In the genomic region with DNA sequence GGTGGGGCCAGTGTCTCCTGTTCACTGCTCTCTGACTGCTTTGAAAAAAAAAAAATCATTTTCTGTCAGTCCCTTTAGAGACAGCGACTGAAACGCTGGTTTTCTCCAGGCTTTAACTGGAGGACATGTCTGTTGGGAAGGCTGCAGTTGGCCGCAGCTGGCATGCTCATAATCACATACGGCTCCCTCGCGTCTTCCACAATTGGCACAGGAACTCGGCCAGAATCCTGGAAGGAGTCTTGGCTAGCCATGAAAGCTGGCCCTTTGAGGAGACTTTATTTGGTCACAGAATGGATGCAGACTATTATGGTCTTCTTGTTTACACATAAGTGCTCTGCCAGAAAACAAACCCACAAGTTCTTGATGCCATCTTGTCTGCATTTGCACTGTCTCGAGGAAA, we compare ENCODE assay signal across 11 mouse cellular contexts.
A peak's percentile ranks its signal among the peaks of the same experiment; 100 is the strongest.
DNase-seq lines count a peak whose midpoint lies in the region; ATAC-seq lines count a peak whose summit lies in the region.
"Had no signal": no experiment of that assay in that cellular context is flagged by ENCODE, and none has a peak within 500 bp of the region (broad histone marks: within the 10 kb centered on the region; RNA-seq: fewer than 3 reads in every experiment).

No protein-coding gene starts in this region.

- no peaks in the 10 kb centered on the region for H3K4me1 ChIP-seq in hindbrain, embryonic 14.5 days (replicated peaks; ENCODE audit: control insufficient read depth, insufficient read depth, low read length)
- no peaks in the 10 kb centered on the region for H3K4me1 ChIP-seq in hindbrain, embryonic 11.5 days (replicated peaks; ENCODE audit: control insufficient read depth, insufficient read depth, low read length)
- H3K4me1 ChIP-seq in embryonic facial prominence, embryonic 15.5 days = no peaks in the 10 kb centered on the region
- H3K4me1 ChIP-seq: heart, embryonic 15.5 days had no signal

- no peaks in the 10 kb centered on the region for H3K9me3 ChIP-seq in hindbrain, embryonic 14.5 days (ENCODE audit: control insufficient read depth, low read length)
- H3K9me3 ChIP-seq in hindbrain, embryonic 11.5 days (ENCODE audit: control insufficient read depth, low read length) = no peaks in the 10 kb centered on the region
- H3K9me3 ChIP-seq in embryonic facial prominence, embryonic 15.5 days (replicated peaks) = no peaks in the 10 kb centered on the region
- H3K9me3 ChIP-seq: heart, embryonic 15.5 days had no signal

- H3K4me2 ChIP-seq in hindbrain, embryonic 14.5 days (replicated peaks) = no peak overlapping the region
- H3K4me2 ChIP-seq in hindbrain, embryonic 11.5 days (replicated peaks; ENCODE audit: low read depth, low read length) = no peak overlapping the region
- no peak overlapping the region for H3K4me2 ChIP-seq in embryonic facial prominence, embryonic 15.5 days (replicated peaks)
- H3K4me2 ChIP-seq: heart, embryonic 15.5 days had no signal

- no peaks in the 10 kb centered on the region for H3K27me3 ChIP-seq in hindbrain, embryonic 14.5 days (ENCODE audit: control insufficient read depth, insufficient read depth, low read length)
- H3K27me3 ChIP-seq in hindbrain, embryonic 11.5 days (ENCODE audit: control insufficient read depth, insufficient read depth, low read length) = no peaks in the 10 kb centered on the region
- no peaks in the 10 kb centered on the region for H3K27me3 ChIP-seq in embryonic facial prominence, embryonic 15.5 days
- H3K27me3 ChIP-seq: heart, embryonic 15.5 days had no signal

- peak; percentile 56 for DNase-seq in hindbrain, embryonic 14.5 days (ENCODE audit: low spot score)
- DNase-seq in hindbrain, embryonic 11.5 days (ENCODE audit: low spot score) = no peak
- peak; percentile 5 for DNase-seq in cerebellum, adult 9-11 months
- DNase-seq in right cerebral cortex, adult 18-20 months = peak; percentile 55
- DNase-seq in gastrocnemius, postnatal 14 days = no peak
- no peak for DNase-seq in heart, postnatal 14 days
- DNase-seq: thymus, postnatal 36 days had no signal

- H3K4me3 ChIP-seq in hindbrain, embryonic 14.5 days (replicated peaks; ENCODE audit: low read length) = no peak overlapping the region
- H3K4me3 ChIP-seq in hindbrain, embryonic 11.5 days (ENCODE audit: low read depth, low read length) = no peak overlapping the region
- no peak overlapping the region for H3K4me3 ChIP-seq in embryonic facial prominence, embryonic 15.5 days (replicated peaks)
- H3K4me3 ChIP-seq: heart, embryonic 15.5 days; layer of hippocampus, adult 2 months had no signal

- H3K9ac ChIP-seq in hindbrain, embryonic 14.5 days = no peak overlapping the region
- H3K9ac ChIP-seq in hindbrain, embryonic 11.5 days (ENCODE audit: low read depth, low read length) = no peak overlapping the region
- H3K9ac ChIP-seq in embryonic facial prominence, embryonic 15.5 days = no peak overlapping the region
- H3K9ac ChIP-seq: heart, embryonic 15.5 days had no signal

- no peaks in the 10 kb centered on the region for H3K36me3 ChIP-seq in hindbrain, embryonic 14.5 days (replicated peaks; ENCODE audit: control insufficient read depth, insufficient read depth)
- no peaks in the 10 kb centered on the region for H3K36me3 ChIP-seq in hindbrain, embryonic 11.5 days (ENCODE audit: control insufficient read depth, insufficient read depth, low read length)
- no peaks in the 10 kb centered on the region for H3K36me3 ChIP-seq in embryonic facial prominence, embryonic 15.5 days
- H3K36me3 ChIP-seq: heart, embryonic 15.5 days had no signal

- 61% methylated on average over 8 of the region's 8 CpGs for WGBS in hindbrain, embryonic 14.5 days
- 85% methylated on average over 8 of the region's 8 CpGs for WGBS in hindbrain, embryonic 11.5 days
- 55% methylated on average over 8 of the region's 8 CpGs for WGBS in embryonic facial prominence, embryonic 15.5 days

- intact Hi-C loops in gastrocnemius, postnatal 14 days (cut with DNase I; ENCODE audit: low total_unique reads) = no loop called here
- intact Hi-C loops in heart, postnatal 14 days (cut with DNase I) = no loop called here

- no peak overlapping the region for H3K27ac ChIP-seq in hindbrain, embryonic 14.5 days
- no peak overlapping the region for H3K27ac ChIP-seq in hindbrain, embryonic 11.5 days (ENCODE audit: low read depth, low read length)
- no peak overlapping the region for H3K27ac ChIP-seq in embryonic facial prominence, embryonic 15.5 days (replicated peaks)
- H3K27ac ChIP-seq: heart, embryonic 15.5 days; layer of hippocampus, adult 2 months had no signal

- no peak for ATAC-seq in hindbrain, embryonic 14.5 days (ENCODE audit: low FRiP score)
- no peak for ATAC-seq in hindbrain, embryonic 11.5 days (ENCODE audit: low FRiP score)
- ATAC-seq in embryonic facial prominence, embryonic 15.5 days (ENCODE audit: insufficient number of reproducible peaks, low FRiP score, low TSS enrichment, low read depth) = peak; percentile 39; the same call in 1 of the 2 replicates
- ATAC-seq: intestine, postnatal 0 days had no signal

Comparison
In these comparisons a context has a peak if more than half of its experiments do, and no peak if none do; other contexts are left out.
1. DNase-seq: peak in hindbrain, embryonic 14.5 days (single experiment), cerebellum, adult 9-11 months (single experiment) and right cerebral cortex, adult 18-20 months (single experiment); none in hindbrain, embryonic 11.5 days (single experiment), gastrocnemius, postnatal 14 days (single experiment) and heart, postnatal 14 days (0 of 2).